Mouse (Mus musculus): Measurements from ENCODE around the gene Ascl2. TPM values are rescaled to one million over a fixed set of nuclear protein-coding genes. Genes with fewer than 3 reads are reported as not detected.

Ascl2 gene
- total and polyA plus RNA-seq, 2 experiments from 2014 or later = 0.44 TPM; not detected in 1

DNA sequence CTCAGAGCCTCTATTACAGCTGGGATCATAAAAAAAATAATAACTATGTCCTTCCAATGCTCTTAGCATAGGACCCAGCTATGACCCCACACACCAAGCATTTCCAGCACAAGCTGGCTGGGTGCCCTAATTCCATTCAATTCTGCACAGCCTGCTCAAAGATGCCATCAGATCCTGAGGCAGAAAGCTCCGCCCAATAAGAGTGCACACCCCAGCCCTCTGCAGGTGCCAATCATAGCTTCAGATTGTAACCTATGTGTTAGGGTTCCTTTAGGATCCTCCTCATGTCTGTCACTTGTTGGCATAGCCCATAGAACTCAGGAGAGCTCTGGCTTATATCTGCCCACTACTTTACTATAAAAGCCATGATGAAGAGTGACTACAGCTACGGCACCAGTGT lies 27.9 kb upstream of the Ascl2 start:
- no peak for TF ChIP-seq CTCF (IDR thresholded peaks at IDR 0.05; ENCODE audit: low read depth)
- Histone ChIP-seq H3K27ac (ENCODE audit: low read depth, low read length) (no peak overlapping the region), H3K4me2 (ENCODE audit: low read depth) (no peak overlapping the region), H3K9ac (no peak overlapping the region), H3K9me3 (ENCODE audit: low read length) (no peaks in the 10 kb centered on the region), H3K27me3 (ENCODE audit: insufficient read depth, low read length) (no peaks in the 10 kb centered on the region), H3K36me3 (ENCODE audit: insufficient read depth) (no peaks in the 10 kb centered on the region), H3K4me3 (ENCODE audit: low read depth, low read length) (no peak overlapping the region), H3K4me1 (ENCODE audit: insufficient read depth) (no peaks in the 10 kb centered on the region)
- WGBS = 88% methylated on average over 2 of the region's 2 CpGs
- ATAC-seq (no peak), DNase-seq (no peak)

DNA sequence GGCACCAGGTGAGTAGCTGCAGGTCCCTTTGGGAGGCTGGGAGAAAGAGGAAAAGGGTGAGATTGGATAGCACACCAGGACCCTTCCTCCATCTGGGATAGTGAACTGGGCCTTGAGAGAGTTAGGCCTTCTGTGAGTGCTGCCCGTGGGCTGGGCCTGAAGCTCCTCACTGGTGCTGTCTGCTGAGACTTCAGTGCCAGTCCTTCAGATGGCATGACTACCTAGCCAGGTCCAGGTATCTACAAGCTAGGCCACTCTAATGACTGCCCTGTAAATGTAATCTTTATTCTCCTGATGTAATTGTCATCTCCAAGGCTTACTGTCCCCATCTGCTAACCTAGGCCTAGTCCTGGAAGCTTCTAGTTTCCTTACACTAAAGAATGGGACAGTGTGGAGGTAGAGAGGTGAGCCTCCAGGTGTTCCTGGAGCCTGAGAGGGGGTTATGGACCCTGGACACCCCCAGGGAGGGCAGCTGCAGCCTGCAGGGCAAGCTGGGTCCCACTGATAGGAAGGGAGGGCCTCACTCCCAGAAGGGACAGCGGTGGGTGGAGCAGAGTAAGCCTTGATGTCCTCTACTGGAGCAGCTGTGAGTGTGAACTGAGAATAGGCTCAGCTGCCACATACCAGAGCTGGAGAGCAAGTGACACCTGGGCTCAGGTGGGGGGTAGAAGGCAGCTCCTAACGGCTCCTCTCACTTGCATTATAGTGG lies 26.7 kb upstream of the Ascl2 start:
- 90% methylated on average over 3 of the region's 3 CpGs for WGBS
- TF ChIP-seq CTCF (IDR thresholded peaks at IDR 0.05; ENCODE audit: low read depth) = no peak
- Histone ChIP-seq H3K9ac (no peak overlapping the region), H3K4me3 (ENCODE audit: low read depth, low read length) (no peak overlapping the region), H3K36me3 (ENCODE audit: insufficient read depth) (no peaks in the 10 kb centered on the region), H3K27ac (ENCODE audit: low read depth, low read length) (no peak overlapping the region), H3K9me3 (ENCODE audit: low read length) (no peaks in the 10 kb centered on the region), H3K4me2 (ENCODE audit: low read depth) (no peak overlapping the region), H3K4me1 (ENCODE audit: insufficient read depth) (no peaks in the 10 kb centered on the region), H3K27me3 (ENCODE audit: insufficient read depth, low read length) (no peaks in the 10 kb centered on the region)
- DNase-seq = no peak
- no peak for ATAC-seq

DNA sequence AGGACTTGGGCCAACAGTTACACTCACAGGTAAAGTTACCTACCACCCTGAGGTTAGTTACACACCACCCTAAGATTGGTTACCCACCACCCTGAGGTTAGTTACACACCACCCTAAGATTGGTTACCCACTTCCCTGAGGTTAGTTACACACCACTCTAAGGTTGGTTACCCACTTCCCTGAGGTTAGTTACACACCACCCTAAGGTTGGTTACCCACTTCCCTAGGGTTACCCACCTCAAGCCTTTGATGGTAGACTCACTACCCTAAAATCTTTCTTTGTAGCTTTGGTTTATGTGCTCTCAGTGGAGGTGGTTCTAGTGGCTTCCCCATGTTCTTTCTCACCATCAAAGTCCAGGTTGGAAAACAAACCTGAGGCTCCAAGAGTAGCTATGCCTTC lies 25.9 kb upstream of the Ascl2 start:
- Histone ChIP-seq H3K9me3 (ENCODE audit: low read length) (no peaks in the 10 kb centered on the region), H3K4me1 (ENCODE audit: insufficient read depth) (no peaks in the 10 kb centered on the region), H3K4me3 (ENCODE audit: low read depth, low read length) (no peak overlapping the region), H3K36me3 (ENCODE audit: insufficient read depth) (no peaks in the 10 kb centered on the region), H3K27ac (ENCODE audit: low read depth, low read length) (no peak overlapping the region), H3K27me3 (ENCODE audit: insufficient read depth, low read length) (no peaks in the 10 kb centered on the region), H3K4me2 (ENCODE audit: low read depth) (no peak overlapping the region), H3K9ac (no peak overlapping the region)
- no peak for DNase-seq
- no peak for ATAC-seq
- TF ChIP-seq CTCF (IDR thresholded peaks at IDR 0.05; ENCODE audit: low read depth) = no peak

DNA sequence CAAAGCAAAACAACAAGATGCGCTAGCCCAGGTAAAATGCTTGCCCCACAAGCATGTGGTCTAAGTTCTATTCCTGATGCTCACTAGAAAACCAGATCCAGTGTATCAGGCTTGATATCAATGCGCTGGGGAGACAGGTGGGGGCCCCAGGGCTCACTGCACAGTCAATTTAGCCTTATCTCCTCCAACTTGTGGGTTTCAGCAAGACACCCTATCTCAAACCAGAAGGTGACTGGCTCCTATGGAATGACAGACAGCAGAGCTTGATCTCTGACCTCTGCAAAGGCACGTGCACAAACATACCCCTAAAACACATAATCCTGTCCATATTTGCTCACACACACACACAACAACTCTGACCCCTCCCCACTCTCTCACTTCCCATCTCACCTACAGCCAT lies 18.7 kb upstream of the Ascl2 start:
- no peak for DNase-seq
- H3K4me3 ChIP-seq (ENCODE audit: low read depth, low read length) = no peak overlapping the region
- H3K9ac ChIP-seq = no peak overlapping the region
- no peak overlapping the region for H3K27ac ChIP-seq (ENCODE audit: low read depth, low read length)
- ATAC-seq = no peak
- TF ChIP-seq CTCF (IDR thresholded peaks at IDR 0.05; ENCODE audit: low read depth) = no peak
- no peaks in the 10 kb centered on the region for H3K4me1 ChIP-seq (ENCODE audit: insufficient read depth)
- H3K36me3 ChIP-seq (ENCODE audit: insufficient read depth) = no peaks in the 10 kb centered on the region
- no peaks in the 10 kb centered on the region for H3K9me3 ChIP-seq (ENCODE audit: low read length)
- no peaks in the 10 kb centered on the region for H3K27me3 ChIP-seq (ENCODE audit: insufficient read depth, low read length)
- H3K4me2 ChIP-seq (ENCODE audit: low read depth) = no peak overlapping the region
- 93% methylated on average over 3 of the region's 3 CpGs for WGBS

DNA sequence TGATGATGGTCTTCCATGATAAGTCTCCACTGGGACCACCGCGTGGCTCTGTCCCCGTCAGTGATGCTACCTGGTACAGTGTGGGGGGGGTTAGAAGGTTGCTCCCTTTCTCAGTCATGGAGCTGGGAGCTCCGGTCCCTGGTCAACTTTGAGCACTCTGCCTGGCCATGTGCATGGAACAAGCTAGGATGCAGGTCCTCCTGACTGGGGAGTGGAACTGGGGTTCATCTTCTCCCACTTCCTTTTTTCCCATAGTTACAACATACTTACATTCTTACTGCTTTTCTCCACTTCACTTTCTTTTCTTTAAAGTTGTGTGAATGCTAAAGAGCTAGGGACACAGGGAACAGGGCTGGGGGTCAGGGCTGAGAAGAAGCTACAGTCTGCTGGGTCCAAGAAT lies 16.1 kb upstream of the Ascl2 start:
- Histone ChIP-seq H3K4me3 (ENCODE audit: low read depth, low read length) (no peak overlapping the region), H3K9ac (no peak overlapping the region), H3K36me3 (ENCODE audit: insufficient read depth) (no peaks in the 10 kb centered on the region), H3K9me3 (ENCODE audit: low read length) (no peaks in the 10 kb centered on the region), H3K4me1 (ENCODE audit: insufficient read depth) (no peaks in the 10 kb centered on the region), H3K27ac (ENCODE audit: low read depth, low read length) (no peak overlapping the region), H3K4me2 (ENCODE audit: low read depth) (no peak overlapping the region), H3K27me3 (ENCODE audit: insufficient read depth, low read length) (no peaks in the 10 kb centered on the region)
- TF ChIP-seq CTCF (IDR thresholded peaks at IDR 0.05; ENCODE audit: low read depth) = no peak
- no peak for DNase-seq
- ATAC-seq = no peak
- 95% methylated on average over 4 of the region's 4 CpGs for WGBS

DNA sequence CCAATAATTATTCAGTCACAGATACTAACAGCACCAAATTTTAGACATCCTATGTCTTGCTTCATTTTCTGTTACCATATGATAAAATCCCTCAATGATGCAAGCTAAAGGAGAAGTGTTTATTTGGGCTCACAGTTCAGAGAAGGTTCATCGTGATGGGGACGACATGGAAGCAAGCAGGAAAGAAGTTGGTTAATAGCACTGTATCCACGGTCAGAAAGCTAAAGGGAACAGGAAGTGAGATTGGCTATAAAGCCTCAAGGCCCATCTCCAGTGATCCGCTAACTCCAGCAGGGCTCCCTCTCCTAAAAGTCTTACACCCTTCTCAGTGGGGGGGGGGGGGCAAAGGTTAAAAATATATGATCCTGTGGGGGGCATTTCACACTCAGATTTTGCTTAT lies 12.8 kb upstream of the Ascl2 start:
- Histone ChIP-seq H3K9ac (no peak overlapping the region), H3K4me1 (ENCODE audit: insufficient read depth) (no peaks in the 10 kb centered on the region), H3K4me3 (ENCODE audit: low read depth, low read length) (no peak overlapping the region), H3K4me2 (ENCODE audit: low read depth) (no peak overlapping the region), H3K9me3 (ENCODE audit: low read length) (no peaks in the 10 kb centered on the region), H3K27ac (ENCODE audit: low read depth, low read length) (no peak overlapping the region), H3K27me3 (ENCODE audit: insufficient read depth, low read length) (no peaks in the 10 kb centered on the region), H3K36me3 (ENCODE audit: insufficient read depth) (no peaks in the 10 kb centered on the region)
- DNase-seq (no peak), ATAC-seq (no peak)
- no peak for TF ChIP-seq CTCF (IDR thresholded peaks at IDR 0.05; ENCODE audit: low read depth)
- 85% methylated on average over 4 of the region's 4 CpGs for WGBS

DNA sequence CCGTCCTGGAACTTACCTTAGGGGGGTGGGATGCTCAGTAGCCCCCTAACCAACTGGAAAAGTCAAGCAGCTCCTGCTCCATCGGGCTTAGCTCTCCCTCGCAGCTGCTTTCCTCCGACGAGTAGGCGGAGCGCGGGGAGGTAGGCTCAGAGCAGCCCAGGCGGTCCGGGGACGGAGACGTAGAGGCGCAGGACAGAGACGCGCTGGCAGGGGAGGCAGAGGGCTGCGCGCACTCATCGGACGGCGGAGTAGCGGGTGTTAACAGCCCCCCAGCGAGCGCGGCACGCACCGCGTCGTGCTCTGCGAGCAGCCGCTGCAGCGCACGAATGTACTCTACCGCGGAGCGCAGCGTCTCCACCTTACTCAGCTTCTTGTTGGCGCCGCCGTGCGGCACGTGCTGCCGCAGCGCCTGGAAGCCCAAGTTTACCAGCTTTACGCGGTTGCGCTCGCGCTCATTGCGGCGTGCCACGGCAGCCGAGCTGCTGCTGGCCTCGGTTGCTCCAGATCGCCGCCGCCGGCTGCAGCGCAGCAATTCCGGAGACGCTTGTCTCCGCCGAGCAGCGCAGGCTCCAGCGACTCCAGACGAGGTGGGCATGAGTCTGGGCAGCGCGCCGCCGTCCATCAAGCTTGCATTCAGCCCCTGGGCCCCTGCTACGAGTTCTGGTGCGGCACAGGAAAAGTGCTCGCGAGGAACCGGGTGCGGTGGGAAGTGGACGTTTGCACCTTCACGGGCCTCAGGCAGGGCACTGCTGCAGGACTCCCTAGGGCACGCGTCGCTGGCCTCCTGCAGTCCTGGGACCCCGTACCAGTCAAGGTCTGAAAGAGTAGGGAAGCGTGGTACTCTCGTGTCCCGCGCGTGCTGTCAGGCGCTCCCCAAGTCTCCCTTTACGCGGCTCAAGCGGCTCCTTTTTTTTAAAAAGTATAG lies 918 bp downstream of the Ascl2 start:
- no peaks in the 10 kb centered on the region for H3K9me3 ChIP-seq (ENCODE audit: low read length)

More for the DNA sequence above, 918 bp downstream of the Ascl2 start:
- TF ChIP-seq CTCF (IDR thresholded peaks at IDR 0.05; ENCODE audit: low read depth) = peak; percentile 62
- peak overlapping the region; percentile 37 for H3K9ac ChIP-seq
- H3K27me3 ChIP-seq (ENCODE audit: insufficient read depth, low read length) = peaks cover 53% of the 10 kb centered on the region
- under 1% methylated on average over 90 of the region's 90 CpGs for WGBS
- H3K4me2 ChIP-seq (ENCODE audit: low read depth) = peak overlapping the region; percentile 92
- H3K36me3 ChIP-seq (ENCODE audit: insufficient read depth) = no peaks in the 10 kb centered on the region
- ATAC-seq (peak; percentile 94), DNase-seq (peak; percentile 82)
- peak overlapping the region; percentile 42 for H3K4me3 ChIP-seq (ENCODE audit: low read depth, low read length)
- no peaks in the 10 kb centered on the region for H3K4me1 ChIP-seq (ENCODE audit: insufficient read depth)
- no peak overlapping the region for H3K27ac ChIP-seq (ENCODE audit: low read depth, low read length)

All from forebrain, postnatal 0 days (tissue).